Mouse (Mus musculus): ENCODE results near the gene Toporsl.

The Toporsl gene

DNA sequence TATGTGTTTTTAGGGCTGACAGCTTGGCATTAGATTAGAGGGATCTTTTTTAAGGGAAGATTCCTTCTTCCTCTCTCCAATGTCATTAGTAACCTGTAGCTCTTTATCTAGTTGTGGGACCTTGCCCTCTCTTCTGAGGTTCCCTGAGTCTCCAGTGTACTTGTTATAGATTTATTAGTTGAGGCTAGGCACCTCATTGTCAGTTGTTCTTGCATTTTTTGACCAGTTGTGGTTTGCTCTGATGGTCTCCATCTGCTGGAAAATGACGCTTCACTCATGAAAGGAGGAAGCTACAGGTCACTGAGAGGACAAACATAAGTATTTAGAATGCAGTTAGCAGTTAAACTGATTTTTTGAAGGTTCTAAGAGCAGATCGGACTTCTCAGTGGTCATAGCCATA, at the start of gene Toporsl:
Gene Toporsl (plus strand): TSS at position 348 of the 400 bp plus-strand sequence.
- DNase-seq (ENCODE audit: inconsistent ontology term): no peak

GRCm38 (mm10) chr4:52557672-52558071, 38.4 kb upstream of the Toporsl start:
- no peak for DNase-seq (ENCODE audit: inconsistent ontology term)

GRCm38 (mm10) chr4:52558080-52558479, 38.0 kb upstream of the Toporsl start:
- no peak for DNase-seq (ENCODE audit: inconsistent ontology term)

- no peak for DNase-seq (ENCODE audit: inconsistent ontology term)
Observed at GRCm38 (mm10) chr4:52563859-52564258, 32.2 kb upstream of the Toporsl start.

- no peak for DNase-seq (ENCODE audit: inconsistent ontology term)
Observed at GRCm38 (mm10) chr4:52586194-52586734, 9.8 kb upstream of the Toporsl start.

GRCm38 (mm10) chr4:52593821-52594356, 2.2 kb upstream of the Toporsl start:
- DNase-seq (ENCODE audit: inconsistent ontology term): peak; percentile 92

DNA sequence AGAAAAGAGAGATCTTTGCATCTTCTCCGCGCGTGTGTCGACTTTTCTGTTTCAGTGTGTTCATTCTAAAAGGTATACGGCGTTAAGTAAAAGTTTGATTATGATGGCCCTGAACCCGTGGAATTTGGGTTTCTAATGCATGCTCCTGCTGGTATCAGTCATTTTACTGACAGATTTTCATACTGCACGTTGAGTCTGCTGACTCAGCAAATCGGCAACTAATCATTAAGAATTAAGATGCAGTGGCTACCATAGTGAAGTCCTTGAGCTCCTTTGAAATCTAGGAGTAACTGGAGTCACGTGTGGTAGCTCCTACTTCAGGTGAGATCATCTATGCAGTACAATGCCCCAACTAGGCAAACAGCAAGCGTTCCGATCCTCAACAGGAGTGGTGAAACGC, 1.4 kb upstream of the Toporsl start:
- no peak for DNase-seq (ENCODE audit: inconsistent ontology term)

DNA sequence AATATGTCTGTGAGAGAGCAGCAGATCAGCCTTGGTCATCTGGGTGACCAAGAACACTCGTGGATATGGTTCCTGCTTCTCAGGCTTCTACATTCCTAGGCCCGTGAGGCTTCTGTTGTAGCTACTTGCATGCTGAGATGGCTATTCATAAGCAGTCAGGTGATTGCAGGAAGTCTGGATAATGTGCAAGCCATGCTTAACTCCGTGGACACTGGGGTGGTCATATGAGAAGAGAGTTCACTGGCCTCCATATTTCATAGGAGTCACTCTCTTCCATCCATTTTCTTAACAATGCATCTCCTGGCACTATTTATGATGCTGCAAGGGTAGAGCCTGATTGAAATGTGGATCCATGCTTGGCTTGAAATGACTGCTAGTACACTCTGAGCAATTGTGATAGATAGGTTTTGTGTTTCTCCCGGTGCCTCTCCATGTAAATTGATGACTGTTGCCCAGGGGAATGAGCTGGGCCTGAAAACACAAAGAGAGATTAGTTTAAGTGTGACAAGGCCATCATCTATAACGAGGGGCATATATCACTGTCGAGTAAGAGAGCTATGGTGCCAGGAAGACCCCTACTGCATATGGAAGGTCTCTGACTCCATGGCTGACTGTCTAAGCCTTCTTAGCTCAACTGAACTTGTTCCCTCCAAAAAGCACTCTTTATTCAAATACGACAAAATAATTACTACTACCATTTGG, 2.3 kb downstream of the Toporsl start:
- DNase-seq (ENCODE audit: inconsistent ontology term): no peak

DNA sequence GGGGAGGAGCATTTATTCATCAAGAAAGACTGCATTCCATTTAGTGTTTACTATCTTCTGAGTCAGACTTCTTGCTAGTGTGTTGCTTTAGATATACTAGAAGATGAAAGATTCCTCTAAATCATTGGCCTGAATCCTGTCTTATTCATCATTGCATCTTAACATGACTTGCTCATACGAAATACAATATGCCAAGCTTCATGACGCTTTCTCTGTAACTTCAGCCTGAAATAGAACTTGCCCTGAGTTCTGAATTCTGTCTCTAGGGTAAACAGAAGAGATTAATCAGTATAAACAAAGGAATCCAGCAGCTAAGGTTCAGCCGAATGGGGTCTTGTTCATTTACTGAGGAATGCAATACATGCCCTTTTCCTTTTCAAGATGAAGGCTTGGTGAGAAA, 10.8 kb downstream of the Toporsl start:
- peak; percentile 71 for DNase-seq (ENCODE audit: inconsistent ontology term)

- DNase-seq (ENCODE audit: inconsistent ontology term): no peak
Observed at GRCm38 (mm10) chr4:52634986-52635385, 38.9 kb downstream of the Toporsl start.

- peak; percentile 11 for DNase-seq (ENCODE audit: inconsistent ontology term)
Observed at GRCm38 (mm10) chr4:52647791-52648190, 51.7 kb downstream of the Toporsl start.

GRCm38 (mm10) chr4:52659701-52660100, 63.6 kb downstream of the Toporsl start:
- no peak for DNase-seq (ENCODE audit: inconsistent ontology term)

DNA sequence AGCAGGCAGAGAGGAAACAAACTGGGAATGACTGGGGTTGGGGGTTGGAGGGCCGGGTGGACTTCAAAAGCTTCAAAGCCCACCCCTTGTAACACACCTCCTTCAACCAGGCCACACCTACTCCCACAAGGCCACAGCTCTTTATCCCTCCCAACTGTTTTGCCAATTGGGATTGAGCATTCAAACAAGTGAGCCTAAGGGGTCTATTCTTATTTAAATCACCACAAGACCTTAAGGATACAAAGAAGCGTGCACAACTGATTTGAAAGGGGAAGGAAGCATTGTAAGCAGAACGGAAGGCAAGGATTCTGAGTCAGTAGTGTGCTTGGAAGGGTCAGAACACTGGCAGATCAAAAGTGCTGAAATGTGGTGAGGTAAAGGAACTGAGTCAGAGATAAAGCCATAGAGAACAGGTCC, 64.6 kb downstream of the Toporsl start:
- DNase-seq (ENCODE audit: inconsistent ontology term): no peak

GRCm38 (mm10) chr4:52661311-52661710, 65.2 kb downstream of the Toporsl start:
- no peak for DNase-seq (ENCODE audit: inconsistent ontology term)
